Mouse (Mus musculus) E14TG2a.4 (cell line): ENCODE results near the gene Gpi1.

Experiments used
- CTCF ChIP-seq: conservative IDR thresholded peaks from 2 replicates; pipeline ENCODE4 v1.5.1; 2014; ENCODE audit warnings: low read length
- NANOG ChIP-seq: IDR thresholded peaks from 2 replicates; pipeline ENCODE4 v1.6.1; 2014; ENCODE audit warnings: borderline replicate concordance, low read length, mixed read lengths
- POU5F1 ChIP-seq: IDR thresholded peaks from 2 replicates; pipeline ENCODE4 v1.6.1; 2014; ENCODE audit warnings: low read length, borderline replicate concordance

DNA sequence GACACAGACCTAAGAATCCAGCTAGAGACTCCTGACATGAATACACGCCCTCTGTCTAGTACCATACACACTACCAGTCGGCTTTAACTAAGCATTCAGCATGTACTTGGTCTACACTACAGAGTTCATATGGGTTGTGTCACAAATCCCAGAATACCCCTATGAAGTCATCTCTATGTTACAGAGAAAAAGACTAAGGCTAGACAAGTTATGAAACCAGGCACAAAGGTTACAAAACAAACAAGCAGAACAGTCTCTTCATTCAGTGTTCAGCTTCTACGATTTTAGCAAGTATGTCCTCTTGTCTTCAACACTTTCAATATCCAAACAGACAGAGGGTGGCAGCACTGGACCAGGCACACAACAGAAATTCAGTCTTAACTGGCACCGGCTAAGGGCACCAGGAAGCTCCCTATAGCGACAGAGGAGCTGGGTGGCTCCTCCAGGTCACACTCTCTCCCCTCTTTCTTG lies 35.8 kb upstream of the Gpi1 start:
- no peak for TF ChIP-seq CTCF
- no peak for TF ChIP-seq NANOG
- no peak for TF ChIP-seq POU5F1
